Mouse (Mus musculus): ENCODE results near the gene Glrp1.

GRCm38 (mm10) chr1:88525622-88526021 is 15.8 kb upstream of the Glrp1 start:
- TF ChIP-seq POLR2A (IDR thresholded peaks at IDR 0.05; ENCODE audit: insufficient read depth, low read depth, low read length) (no peak), CTCF (IDR thresholded peaks at IDR 0.05) (no peak)
